Mouse (Mus musculus): ENCODE results near the gene Ccdc33.

GRCm38 (mm10) chr9:57998032-57998659, 120.5 kb downstream of the Ccdc33 start:
- TF ChIP-seq EP300 (IDR thresholded peaks at IDR 0.05; ENCODE audit: low read depth), result no peak
- TF ChIP-seq CTCF (IDR thresholded peaks at IDR 0.05; ENCODE audit: low read depth), result peak; percentile 81

Data from heart, postnatal 0 days (tissue).